Mouse (Mus musculus) forebrain, embryonic 10.5 days (tissue): ENCODE results near the gene Tm9sf3. TPM values are rescaled to one million over a fixed set of nuclear protein-coding genes. Genes with fewer than 3 reads are reported as not detected.

Experiments used
- DNase-seq: peaks from one replicate; pipeline ENCODE4 v3.0.0-alpha.2; 2017; ENCODE audit warnings: low spot score; ENCODE audit errors: extremely low spot score
- H3K27ac ChIP-seq: fragments of 300-500 bp; sonication (generic); 2 replicates; pipeline ENCODE4 v1.5.1; 2016; ENCODE audit warnings: mild to moderate bottlenecking
- H3K27me3 ChIP-seq: fragments of 300-500 bp; sonication (generic); 2 replicates; pipeline ENCODE4 v1.6.1; 2016; ENCODE audit warnings: mild to moderate bottlenecking; ENCODE audit not compliant: poor library complexity, severe bottlenecking
- H3K36me3 ChIP-seq: fragments of 300-500 bp; sonication (generic); replicated peaks from 2 replicates; pipeline ENCODE4 v1.6.1; 2016; ENCODE audit warnings: mild to moderate bottlenecking, moderate library complexity
- H3K4me1 ChIP-seq: fragments of 300-500 bp; sonication (generic); 2 replicates; pipeline ENCODE4 v1.6.1; 2016
- H3K4me3 ChIP-seq: fragments of 300-500 bp; sonication (generic); 2 replicates; pipeline ENCODE4 v1.5.1; 2016; ENCODE audit warnings: mild to moderate bottlenecking, moderate library complexity
- H3K9me3 ChIP-seq: fragments of 300-500 bp; sonication (generic); 2 replicates; pipeline ENCODE4 v1.6.1; 2016; ENCODE audit warnings: mild to moderate bottlenecking, moderate library complexity
- WGBS: fragments of 180-500 bp; shearing (Covaris S2); methylation state at CpG from one replicate; pipeline ENCODE4 v1.1.7; 2016; 5-methylcytosine and 5-hydroxymethylcytosine counted together
- polyA plus RNA-seq: library from polyadenylated mRNA; unstranded; fragments of >200 nt; fragmentation: Nextera tagmentation; extraction: Ambion mirVana; gene quantifications from 2 replicates; pipeline ENCODE4 v1.2.1, GENCODE M21; 2016

The Tm9sf3 gene
- polyA plus RNA-seq, 1 experiment from 2014 or later, result 92.8 TPM

- Histone ChIP-seq H3K36me3 (no peaks in the 10 kb centered on the region), H3K27me3 (peaks cover 3% of the 10 kb centered on the region; the same call in 1 of the 2 replicates), H3K4me3 (no peak overlapping the region), H3K27ac (no peak overlapping the region), H3K9me3 (no peaks in the 10 kb centered on the region), H3K4me1 (peaks cover 7% of the 10 kb centered on the region)
- no peak for DNase-seq
- 85% methylated on average over 5 of the region's 5 CpGs for WGBS
These were observed 18.9 kb upstream of the Tm9sf3 start for GRCm38 (mm10) chr19:41282718-41283117.

- no peak overlapping the region for H3K27ac ChIP-seq
- peaks cover 7% of the 10 kb centered on the region for H3K4me1 ChIP-seq
- H3K36me3 ChIP-seq, result no peaks in the 10 kb centered on the region
- peaks cover 3% of the 10 kb centered on the region; the same call in 1 of the 2 replicates for H3K27me3 ChIP-seq
- H3K9me3 ChIP-seq, result no peaks in the 10 kb centered on the region
- 88% methylated on average over 4 of the region's 4 CpGs for WGBS
- H3K4me3 ChIP-seq, result no peak overlapping the region
- no peak for DNase-seq
These were observed 18.4 kb upstream of the Tm9sf3 start for GRCm38 (mm10) chr19:41282216-41282615.

GRCm38 (mm10) chr19:41279724-41280244 lies 16.0 kb upstream of the Tm9sf3 start:
- Histone ChIP-seq H3K36me3 (no peaks in the 10 kb centered on the region), H3K27ac (no peak overlapping the region), H3K4me3 (no peak overlapping the region), H3K9me3 (no peaks in the 10 kb centered on the region), H3K4me1 (peaks cover 10% of the 10 kb centered on the region), H3K27me3 (no peaks in the 10 kb centered on the region)
- 81% methylated on average over 8 of the region's 8 CpGs for WGBS
- DNase-seq, result no peak

GRCm38 (mm10) chr19:41278606-41279005 lies 14.8 kb upstream of the Tm9sf3 start:
- DNase-seq, result no peak
- H3K27ac ChIP-seq, result no peak overlapping the region
- H3K27me3 ChIP-seq, result no peaks in the 10 kb centered on the region
- H3K4me1 ChIP-seq, result peaks cover 3% of the 10 kb centered on the region; the same call in 1 of the 2 replicates
- no peak overlapping the region for H3K4me3 ChIP-seq
- H3K36me3 ChIP-seq, result no peaks in the 10 kb centered on the region
- WGBS, result 88% methylated on average over 7 of the region's 7 CpGs
- no peaks in the 10 kb centered on the region for H3K9me3 ChIP-seq

- Histone ChIP-seq H3K27ac (no peak overlapping the region), H3K27me3 (no peaks in the 10 kb centered on the region), H3K4me3 (no peak overlapping the region), H3K4me1 (peaks cover 3% of the 10 kb centered on the region; the same call in 1 of the 2 replicates), H3K36me3 (no peaks in the 10 kb centered on the region), H3K9me3 (no peaks in the 10 kb centered on the region)
- 74% methylated on average over 3 of the region's 3 CpGs for WGBS
- no peak for DNase-seq
These were observed 11.8 kb upstream of the Tm9sf3 start for GRCm38 (mm10) chr19:41275588-41275987.

- WGBS, result 80% methylated on average over 7 of the region's 7 CpGs
- DNase-seq, result no peak
- Histone ChIP-seq H3K36me3 (no peaks in the 10 kb centered on the region), H3K27ac (no peak overlapping the region), H3K27me3 (no peaks in the 10 kb centered on the region), H3K9me3 (no peaks in the 10 kb centered on the region), H3K4me3 (no peak overlapping the region), H3K4me1 (peaks cover 2% of the 10 kb centered on the region)
These were observed 7.1 kb upstream of the Tm9sf3 start for GRCm38 (mm10) chr19:41270906-41271305.

- no peak for DNase-seq
- Histone ChIP-seq H3K4me3 (no peak overlapping the region), H3K27ac (no peak overlapping the region), H3K4me1 (no peaks in the 10 kb centered on the region; the same call in 1 of the 2 replicates), H3K36me3 (no peaks in the 10 kb centered on the region), H3K9me3 (no peaks in the 10 kb centered on the region), H3K27me3 (no peaks in the 10 kb centered on the region)
- 73% methylated on average over 9 of the region's 9 CpGs for WGBS
These were observed 6.4 kb upstream of the Tm9sf3 start for GRCm38 (mm10) chr19:41270151-41270727.

GRCm38 (mm10) chr19:41266251-41266901 lies 2.6 kb upstream of the Tm9sf3 start:
- no peaks in the 10 kb centered on the region for H3K27me3 ChIP-seq
- DNase-seq, result no peak
- peaks cover 24% of the 10 kb centered on the region for H3K4me1 ChIP-seq
- H3K9me3 ChIP-seq, result no peaks in the 10 kb centered on the region
- 0 out of 2 replicates have a peak, but pooled peaks cover 4% of the 10 kb centered on the region for H3K36me3 ChIP-seq
- H3K4me3 ChIP-seq, result no peak overlapping the region
- no peak overlapping the region for H3K27ac ChIP-seq
- WGBS, result 62% methylated on average over 8 of the region's 8 CpGs

- Histone ChIP-seq H3K27me3 (no peaks in the 10 kb centered on the region), H3K36me3 (peaks cover 9% of the 10 kb centered on the region; the same call in 1 of the 2 replicates), H3K4me3 (peak overlapping the region; percentile 96), H3K9me3 (no peaks in the 10 kb centered on the region), H3K27ac (peak overlapping the region; percentile 98), H3K4me1 (peaks cover 40% of the 10 kb centered on the region)
- DNase-seq, result no peak
- 43% methylated on average over 13 of the region's 13 CpGs for whole genome bisulfite sequencing
These were observed 568 bp upstream of the Tm9sf3 start for GRCm38 (mm10) chr19:41264331-41264799.

- Histone ChIP-seq H3K4me3 (peak overlapping the region; percentile 96), H3K27me3 (no peaks in the 10 kb centered on the region), H3K36me3 (peaks cover 9% of the 10 kb centered on the region; the same call in 1 of the 2 replicates), H3K9me3 (no peaks in the 10 kb centered on the region), H3K27ac (peak overlapping the region; percentile 98), H3K4me1 (peaks cover 42% of the 10 kb centered on the region)
- DNase-seq, result peak; percentile 72
- WGBS, result 7% methylated on average over 51 of the region's 51 CpGs
These were observed 826 bp downstream of the Tm9sf3 start for GRCm38 (mm10) chr19:41262712-41263629.

- Histone ChIP-seq H3K4me3 (no peak overlapping the region), H3K36me3 (peaks cover 17% of the 10 kb centered on the region), H3K9me3 (no peaks in the 10 kb centered on the region), H3K27ac (no peak overlapping the region), H3K27me3 (no peaks in the 10 kb centered on the region), H3K4me1 (peaks cover 42% of the 10 kb centered on the region)
- 86% methylated on average over 3 of the region's 3 CpGs for WGBS
- DNase-seq, result no peak
These were observed 3.1 kb downstream of the Tm9sf3 start for GRCm38 (mm10) chr19:41260736-41261135.

GRCm38 (mm10) chr19:41259256-41259655 lies 4.5 kb downstream of the Tm9sf3 start:
- H3K36me3 ChIP-seq, result peaks cover 28% of the 10 kb centered on the region
- no peak overlapping the region for H3K27ac ChIP-seq
- H3K4me3 ChIP-seq, result no peak overlapping the region
- no peaks in the 10 kb centered on the region for H3K27me3 ChIP-seq
- H3K9me3 ChIP-seq, result no peaks in the 10 kb centered on the region
- peaks cover 36% of the 10 kb centered on the region for H3K4me1 ChIP-seq
- 84% methylated on average over 6 of the region's 6 CpGs for WGBS
- no peak for DNase-seq
